Mouse (Mus musculus) embryonic fibroblast, embryonic 13.5 days (primary cell): ENCODE results near the gene Rcan2.

Source experiments
- CTCF ChIP-seq: IDR thresholded peaks from 2 replicates; pipeline ENCODE4 v1.5.1; 2011; ENCODE audit warnings: mild to moderate bottlenecking, control low read depth, low read length, moderate library complexity, borderline replicate concordance; ENCODE audit not compliant: insufficient read depth
- POLR2A ChIP-seq: IDR thresholded peaks from 2 replicates; pipeline ENCODE4 v1.6.1; 2011; ENCODE audit warnings: low read depth, mild to moderate bottlenecking, control low read depth, low read length, moderate library complexity

GRCm38 (mm10) chr17:43916128-43916527 lies 115.0 kb downstream of the Rcan2 start:
- TF ChIP-seq CTCF (no peak), POLR2A (no peak)
